In the genomic region with DNA sequence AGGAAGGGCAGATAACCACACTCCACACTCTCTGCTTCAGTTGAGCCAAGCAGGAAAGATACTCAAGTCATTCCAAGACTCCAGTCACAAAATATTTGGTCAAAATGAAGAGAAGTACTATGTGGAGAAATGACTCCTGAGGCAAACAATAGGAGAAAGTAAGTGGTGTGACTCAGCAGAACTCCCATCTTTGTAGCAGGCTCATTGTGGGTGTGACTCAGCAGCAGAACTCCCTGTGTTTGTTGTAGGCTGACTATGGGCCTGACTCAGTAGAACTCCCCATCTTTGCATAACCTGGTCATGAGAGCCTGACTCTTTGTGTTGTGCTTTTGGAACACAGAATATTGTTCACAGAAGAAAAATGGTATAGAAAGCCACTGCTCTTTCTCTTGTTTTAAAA, we compare ENCODE assay signal across 18 mouse cellular contexts.
DNase-seq lines count a peak whose midpoint lies in the region; ATAC-seq and TF ChIP-seq lines count a peak whose summit lies in the region.
"Had no signal": no experiment of that assay in that cellular context is flagged by ENCODE, and none has a peak within 500 bp of the region (broad histone marks: within the 10 kb centered on the region; RNA-seq: fewer than 3 reads in every experiment).

No protein-coding gene starts in this region.

- H3K9ac ChIP-seq in forebrain, embryonic 13.5 days, result no peak overlapping the region
- no peak overlapping the region for H3K9ac ChIP-seq in ES-E14 (ENCODE audit: insufficient read depth, low read depth, low read length, poor library complexity, severe bottlenecking)
- H3K9ac ChIP-seq: embryonic facial prominence, embryonic 13.5 days; heart, embryonic 13.5 days had no signal

- H3K27ac ChIP-seq in forebrain, embryonic 13.5 days, result peak overlapping the region; percentile 63
- H3K27ac ChIP-seq in forebrain, embryonic 10.5 days, result no peak overlapping the region
- no peak overlapping the region for H3K27ac ChIP-seq in heart, embryonic 10.5 days
- H3K27ac ChIP-seq in layer of hippocampus, adult 2 months, result 0 out of 2 replicates have a peak overlapping the region, but pooled peaks have one; percentile 28
- H3K27ac ChIP-seq in ES-E14 (ENCODE audit: insufficient read depth, low read depth, low read length, poor library complexity, severe bottlenecking), result no peak overlapping the region
- H3K27ac ChIP-seq: embryonic facial prominence, embryonic 13.5 days; heart, embryonic 13.5 days had no signal

- no peak overlapping the region for H3K4me2 ChIP-seq in forebrain, embryonic 13.5 days
- H3K4me2 ChIP-seq: embryonic facial prominence, embryonic 13.5 days; heart, embryonic 13.5 days had no signal

- DNase-seq in forebrain, embryonic 10.5 days (ENCODE audit: extremely low spot score, low spot score), result no peak
- peak; percentile 17 for DNase-seq in heart, adult 11 months
- DNase-seq in heart, embryonic 10.5 days (ENCODE audit: low spot score), result no peak
- DNase-seq in layer of hippocampus, adult 2 months (ENCODE audit: low spot score in 2 of 2), result no peak
- DNase-seq in layer of hippocampus, postnatal 10 days (ENCODE audit: low spot score in 2 of 2), result no peak
- no peak for DNase-seq in ES-E14 (ENCODE audit: low read depth, low spot score)
- no peak for DNase-seq in adrenal gland, postnatal 10 days
- DNase-seq: adrenal gland, postnatal 14 days; cerebellum, adult 18-20 months; cerebellum, adult 9-11 months; cerebellum, postnatal 36 days; gastrocnemius, postnatal 10 days; heart, postnatal 36 days; kidney, adult 11 months; kidney, adult 9 months had no signal

- no peak for ATAC-seq in forebrain, embryonic 13.5 days

- 0 out of 2 replicates have a peak, but pooled peaks cover 3% of the 10 kb centered on the region for H3K36me3 ChIP-seq in forebrain, embryonic 13.5 days (ENCODE audit: poor library complexity, severe bottlenecking)
- H3K36me3 ChIP-seq in forebrain, embryonic 10.5 days (replicated peaks), result no peaks in the 10 kb centered on the region
- no peaks in the 10 kb centered on the region for H3K36me3 ChIP-seq in heart, embryonic 10.5 days
- no peaks in the 10 kb centered on the region for H3K36me3 ChIP-seq in ES-E14 (ENCODE audit: control insufficient read depth, insufficient read depth, low read length, poor library complexity, severe bottlenecking)
- H3K36me3 ChIP-seq: embryonic facial prominence, embryonic 13.5 days; heart, embryonic 13.5 days had no signal

- TF ChIP-seq CTCF in layer of hippocampus, adult 2 months (conservative IDR thresholded peaks at IDR 0.05), result no peak

- in situ Hi-C loops in ES-E14 (cut with MboI; ENCODE audit: low sequenced_read_pairs in 2 of 2, unreplicated experiment in 2 of 2), result loop anchor here in 1 of 2 experiments (25.0 kb wide), 1 partner anchor 1345 kb away; no protein-coding TSS in a partner anchor

- no peaks in the 10 kb centered on the region for H3K9me3 ChIP-seq in forebrain, embryonic 13.5 days (replicated peaks)
- no peaks in the 10 kb centered on the region for H3K9me3 ChIP-seq in forebrain, embryonic 10.5 days
- no peaks in the 10 kb centered on the region for H3K9me3 ChIP-seq in heart, embryonic 10.5 days
- H3K9me3 ChIP-seq in ES-E14 (ENCODE audit: control insufficient read depth, insufficient read depth, low read depth, low read length), result no peaks in the 10 kb centered on the region
- H3K9me3 ChIP-seq: embryonic facial prominence, embryonic 13.5 days; heart, embryonic 13.5 days had no signal

- no peaks in the 10 kb centered on the region for H3K27me3 ChIP-seq in forebrain, embryonic 13.5 days
- H3K27me3 ChIP-seq in forebrain, embryonic 10.5 days (ENCODE audit: poor library complexity, severe bottlenecking), result no peaks in the 10 kb centered on the region
- H3K27me3 ChIP-seq in heart, embryonic 10.5 days (ENCODE audit: insufficient read depth, poor library complexity, severe bottlenecking), result no peaks in the 10 kb centered on the region
- H3K27me3 ChIP-seq: embryonic facial prominence, embryonic 13.5 days; heart, embryonic 13.5 days had no signal

- H3K4me3 ChIP-seq in forebrain, embryonic 13.5 days, result no peak overlapping the region
- H3K4me3 ChIP-seq in forebrain, embryonic 10.5 days, result no peak overlapping the region
- H3K4me3 ChIP-seq in heart, embryonic 10.5 days, result no peak overlapping the region
- H3K4me3 ChIP-seq in layer of hippocampus, adult 2 months, result no peak overlapping the region
- H3K4me3 ChIP-seq in ES-E14 (ENCODE audit: insufficient read depth in 1 of 2, low read depth in 1 of 2, low read length in 2 of 2, poor library complexity in 1 of 2, severe bottlenecking in 1 of 2), result no peak overlapping the region
- H3K4me3 ChIP-seq: embryonic facial prominence, embryonic 13.5 days; heart, embryonic 13.5 days had no signal

- H3K4me1 ChIP-seq in forebrain, embryonic 13.5 days, result peaks cover 31% of the 10 kb centered on the region
- H3K4me1 ChIP-seq in forebrain, embryonic 10.5 days, result peaks cover 10% of the 10 kb centered on the region; the same call in 1 of the 2 replicates
- H3K4me1 ChIP-seq in heart, embryonic 10.5 days, result no peaks in the 10 kb centered on the region
- no peaks in the 10 kb centered on the region for H3K4me1 ChIP-seq in ES-E14 (ENCODE audit: control insufficient read depth in 2 of 2, insufficient read depth in 2 of 2, low read length in 2 of 2, poor library complexity in 1 of 2)
- H3K4me1 ChIP-seq: embryonic facial prominence, embryonic 13.5 days had no signal

TF ChIP-seq in ES-E14, 5 proteins besides CTCF, POLR2A, EP300 and RAD21:
- TF ChIP-seq ZNF384 (IDR thresholded peaks at IDR 0.05; ENCODE audit: low read depth, low read length) (no peak), ZC3H11A (IDR thresholded peaks at IDR 0.05; ENCODE audit: borderline replicate concordance, low read depth, low read length) (no peak), MAFK (IDR thresholded peaks at IDR 0.05; ENCODE audit: insufficient read depth, low read depth, low read length) (peak; percentile 62; the same call in 1 of the 2 replicates)

Comparison
In these comparisons a context has a peak if more than half of its experiments do, and no peak if none do; other contexts are left out.
1. H3K27ac ChIP-seq: peak in forebrain, embryonic 13.5 days (single experiment) and layer of hippocampus, adult 2 months (single experiment); none in forebrain, embryonic 10.5 days (single experiment), heart, embryonic 10.5 days (single experiment) and ES-E14 (single experiment).